Mouse (Mus musculus) midbrain, postnatal 0 days (tissue): ENCODE measurements around the gene Vrk3. TPM values are rescaled to one million over a fixed set of nuclear protein-coding genes. Genes with fewer than 3 reads are reported as not detected.
A peak's percentile ranks its signal among the peaks of the same experiment; 100 is the strongest.

Experiments
- ATAC-seq: fragments of 200-750 bp; cut with Nextera tagmentation; 2 replicates; pipeline ENCODE4 v1.8.0; 2017; ENCODE audit warnings: moderate number of reproducible peaks, mild to moderate bottlenecking, moderate TSS enrichment, moderate library complexity; ENCODE audit not compliant: low FRiP score
- DNase-seq: peaks from one replicate; pipeline ENCODE4 v3.0.0-alpha.2; 2015; ENCODE audit warnings: low spot score
- H3K27ac ChIP-seq: fragments of 300-500 bp; sonication (generic); 2 replicates; pipeline ENCODE4 v1.5.1; 2014; ENCODE audit warnings: low read depth, mild to moderate bottlenecking, low read length, mixed read lengths
- H3K27me3 ChIP-seq: fragments of 300-500 bp; sonication (generic); 2 replicates; pipeline ENCODE4 v1.6.1; 2014; ENCODE audit warnings: low read length, control low read depth, mixed read lengths; ENCODE audit not compliant: insufficient read depth
- H3K36me3 ChIP-seq: fragments of 300-500 bp; sonication (generic); 2 replicates; pipeline ENCODE4 v1.6.1; 2014; ENCODE audit warnings: low read length, control low read depth, mixed read lengths; ENCODE audit not compliant: insufficient read depth
- H3K4me1 ChIP-seq: fragments of 300-500 bp; sonication (generic); 2 replicates; pipeline ENCODE4 v1.6.1; 2014; ENCODE audit warnings: mild to moderate bottlenecking, control low read depth, antibody characterized with exemption, low read length, mixed read lengths; ENCODE audit not compliant: insufficient read depth
- H3K4me2 ChIP-seq: fragments of 300-500 bp; sonication (generic); 2 replicates; pipeline ENCODE4 v1.6.1; 2014; ENCODE audit warnings: low read depth, mild to moderate bottlenecking, low read length, mixed read lengths; ENCODE audit not compliant: poor library complexity, severe bottlenecking
- H3K4me3 ChIP-seq: fragments of 300-500 bp; sonication (generic); 2 replicates; pipeline ENCODE4 v1.5.1; 2014; ENCODE audit warnings: low read depth, mild to moderate bottlenecking, low read length, moderate library complexity
- H3K9ac ChIP-seq: fragments of 300-500 bp; sonication (generic); replicated peaks from 2 replicates; pipeline ENCODE4 v1.6.1; 2014; ENCODE audit warnings: mild to moderate bottlenecking, low read length, moderate library complexity, mixed read lengths; ENCODE audit not compliant: poor library complexity, severe bottlenecking
- H3K9me3 ChIP-seq: fragments of 300-500 bp; sonication (generic); 2 replicates; pipeline ENCODE4 v1.6.1; 2016; ENCODE audit warnings: low read length, control low read depth
- CTCF ChIP-seq: IDR thresholded peaks from 2 replicates; pipeline ENCODE4 v1.5.1; 2016; ENCODE audit warnings: antibody characterized with exemption, mild to moderate bottlenecking
- WGBS: fragments of 180-500 bp; shearing (Covaris S2); extraction: QIAGEN DNeasy Blood & Tissue Kit; methylation state at CpG from one replicate; pipeline ENCODE4 v1.1.7; 2014; 5-methylcytosine and 5-hydroxymethylcytosine counted together
- polyA plus RNA-seq: library from polyadenylated mRNA; unstranded; fragments of >200 nt; fragmentation: Nextera tagmentation; extraction: Ambion mirVana; gene quantifications from 2 replicates; pipeline ENCODE4 v1.2.1, GENCODE M21; 2015
- total RNA-seq: library from RNA; depleted of rRNA; stranded (reverse); fragments of >200 nt; gene quantifications from 2 replicates; pipeline ENCODE4 v1.2.3, GENCODE M21; 2014

The Vrk3 gene
- total and polyA plus RNA-seq, 2 experiments from 2014 or later: 23.3 to 23.5 TPM

- no peaks in the 10 kb centered on the region for H3K4me1 ChIP-seq
- WGBS: 19% methylated on average over 6 of the region's 6 CpGs
- H3K9ac ChIP-seq: no peak overlapping the region
- no peak overlapping the region for H3K4me2 ChIP-seq
- no peaks in the 10 kb centered on the region for H3K27me3 ChIP-seq
- peaks cover 41% of the 10 kb centered on the region for H3K36me3 ChIP-seq
- no peak overlapping the region for H3K4me3 ChIP-seq
- DNase-seq (peak; percentile 70), ATAC-seq (no peak)
- H3K27ac ChIP-seq: no peak overlapping the region
- peak; percentile 27; the same call in 1 of the 2 replicates for TF ChIP-seq CTCF
- no peaks in the 10 kb centered on the region for H3K9me3 ChIP-seq
Measured at GRCm38 (mm10) chr7:44770046-44770578, 21.9 kb downstream of the Vrk3 start.

DNA sequence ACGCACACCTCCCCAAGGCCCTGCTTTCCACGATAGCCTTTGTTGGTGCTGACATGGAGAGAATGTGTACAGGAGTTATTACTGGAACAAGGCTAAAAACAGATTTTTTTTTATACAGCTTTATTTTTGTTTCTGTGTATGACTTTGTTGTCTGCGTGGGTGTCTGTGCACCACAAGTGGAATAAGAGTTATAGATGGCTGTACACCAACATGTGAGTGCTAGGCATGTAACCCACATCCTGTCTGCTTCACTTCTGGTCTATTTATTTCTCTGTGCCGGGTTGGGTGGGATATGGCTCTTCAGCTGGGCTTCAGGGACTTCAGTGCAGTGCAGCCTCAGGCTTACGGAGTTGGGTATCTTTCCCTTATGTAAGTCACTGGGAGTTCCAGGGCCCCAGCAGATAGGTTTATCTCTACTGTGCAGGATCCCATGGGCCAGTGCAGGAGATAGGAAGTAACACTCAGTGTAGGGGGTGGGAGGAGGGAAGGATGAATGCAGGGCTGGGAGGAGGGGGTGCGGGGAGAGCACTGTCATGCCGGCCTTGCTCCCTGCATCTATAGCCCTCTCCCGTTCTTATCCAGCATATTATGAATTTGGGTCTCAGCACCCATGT, 24.5 kb downstream of the Vrk3 start:
- no peak for DNase-seq
- Histone ChIP-seq H3K27ac (no peak overlapping the region), H3K4me2 (no peak overlapping the region), H3K9ac (no peak overlapping the region), H3K27me3 (no peaks in the 10 kb centered on the region), H3K9me3 (no peaks in the 10 kb centered on the region), H3K4me1 (no peaks in the 10 kb centered on the region), H3K4me3 (no peak overlapping the region), H3K36me3 (peaks cover 45% of the 10 kb centered on the region)
- TF ChIP-seq CTCF: no peak
- ATAC-seq: no peak
- 91% methylated on average over 8 of the region's 8 CpGs for WGBS

GRCm38 (mm10) chr7:44776849-44777498, 28.8 kb downstream of the Vrk3 start:
- no peak for ATAC-seq
- Histone ChIP-seq H3K4me1 (no peaks in the 10 kb centered on the region), H3K4me3 (no peak overlapping the region), H3K4me2 (no peak overlapping the region), H3K9ac (no peak overlapping the region), H3K36me3 (peaks cover 24% of the 10 kb centered on the region), H3K9me3 (no peaks in the 10 kb centered on the region), H3K27ac (no peak overlapping the region), H3K27me3 (no peaks in the 10 kb centered on the region)
- no peak for TF ChIP-seq CTCF
- DNase-seq: no peak
- WGBS: 93% methylated on average over 9 of the region's 9 CpGs

GRCm38 (mm10) chr7:44780101-44780500, 31.9 kb downstream of the Vrk3 start:
- WGBS: 87% methylated on average over 8 of the region's 8 CpGs

DNA sequence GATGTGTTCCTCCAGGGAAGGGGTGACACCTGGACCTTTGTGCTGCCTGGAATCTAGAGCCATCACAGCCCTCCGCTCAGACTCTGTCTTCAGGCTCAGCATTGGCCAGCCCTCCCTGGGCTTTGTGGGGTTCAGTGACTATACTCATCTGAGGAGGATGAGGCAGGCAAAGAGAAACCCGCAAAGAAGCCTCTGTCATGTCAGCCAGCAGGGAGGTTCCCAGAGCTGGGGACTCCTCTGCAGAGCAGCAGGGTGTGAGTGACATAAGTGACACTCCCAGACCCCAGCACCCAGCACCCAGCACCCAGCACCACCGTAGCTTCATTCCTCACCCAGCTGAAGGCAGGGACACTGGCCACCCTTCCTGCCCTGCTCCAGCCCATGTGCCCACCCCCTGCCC, 41.3 kb downstream of the Vrk3 start:
- no peaks in the 10 kb centered on the region for H3K36me3 ChIP-seq
- no peak for TF ChIP-seq CTCF
- DNase-seq: no peak
- H3K4me3 ChIP-seq: no peak overlapping the region
- no peaks in the 10 kb centered on the region for H3K4me1 ChIP-seq
- no peaks in the 10 kb centered on the region for H3K9me3 ChIP-seq
- 68% methylated on average over 3 of the region's 3 CpGs for WGBS
- ATAC-seq: no peak
- no peak overlapping the region for H3K9ac ChIP-seq
- H3K27me3 ChIP-seq: no peaks in the 10 kb centered on the region
- H3K27ac ChIP-seq: no peak overlapping the region
- H3K4me2 ChIP-seq: no peak overlapping the region

More at GRCm38 (mm10) chr7:44780101-44780500, 31.9 kb downstream of the Vrk3 start:
- Histone ChIP-seq H3K4me1 (no peaks in the 10 kb centered on the region), H3K9ac (no peak overlapping the region), H3K4me2 (no peak overlapping the region), H3K4me3 (no peak overlapping the region), H3K9me3 (no peaks in the 10 kb centered on the region), H3K27me3 (no peaks in the 10 kb centered on the region), H3K36me3 (peaks cover 15% of the 10 kb centered on the region; the same call in 1 of the 2 replicates), H3K27ac (no peak overlapping the region)
- no peak for TF ChIP-seq CTCF
- DNase-seq (no peak), ATAC-seq (no peak)

- Histone ChIP-seq H3K9me3 (no peaks in the 10 kb centered on the region), H3K27ac (no peak overlapping the region), H3K4me2 (no peak overlapping the region), H3K27me3 (no peaks in the 10 kb centered on the region), H3K9ac (no peak overlapping the region), H3K4me3 (no peak overlapping the region), H3K36me3 (no peaks in the 10 kb centered on the region), H3K4me1 (no peaks in the 10 kb centered on the region)
- ATAC-seq: no peak
- no peak for DNase-seq
- no peak for TF ChIP-seq CTCF
- 66% methylated on average over 4 of the region's 4 CpGs for WGBS
Measured at GRCm38 (mm10) chr7:44790066-44790465, 41.9 kb downstream of the Vrk3 start.
